Mouse (Mus musculus) adrenal gland, adult 8-10 months (tissue): ENCODE measurements around the gene Ceacam16. TPM values are rescaled to one million over a fixed set of nuclear protein-coding genes. Genes with fewer than 3 reads are reported as not detected.

Source experiments
- DNase-seq: peaks from one replicate; pipeline ENCODE4 v3.0.0; 2022
- total RNA-seq, 4 experiments: library from RNA; stranded (reverse); gene quantifications; 2 replicates each; pipeline ENCODE4 v1.2.4; 2022

The Ceacam16 gene
- total RNA-seq, 4 experiments from 2014 or later: 0.31 TPM; not detected in 3

- DNase-seq: no peak
These were observed 18.1 kb downstream of the Ceacam16 start for GRCm38 (mm10) chr7:19842885-19843504.

GRCm38 (mm10) chr7:19841686-19842413 is 19.2 kb downstream of the Ceacam16 start:
- DNase-seq: no peak

- no peak for DNase-seq
These were observed 20.2 kb downstream of the Ceacam16 start for GRCm38 (mm10) chr7:19840936-19841335.

GRCm38 (mm10) chr7:19840371-19840770 is 20.7 kb downstream of the Ceacam16 start:
- no peak for DNase-seq

GRCm38 (mm10) chr7:19836843-19837242 is 24.3 kb downstream of the Ceacam16 start:
- peak; percentile 68 for DNase-seq

GRCm38 (mm10) chr7:19834055-19834454 is 27.0 kb downstream of the Ceacam16 start:
- no peak for DNase-seq

GRCm38 (mm10) chr7:19831837-19832236 is 29.3 kb downstream of the Ceacam16 start:
- peak; percentile 63 for DNase-seq

GRCm38 (mm10) chr7:19830682-19831156 is 30.4 kb downstream of the Ceacam16 start:
- DNase-seq: peak; percentile 98

- DNase-seq: no peak
These were observed 31.4 kb downstream of the Ceacam16 start for GRCm38 (mm10) chr7:19829694-19830093.

GRCm38 (mm10) chr7:19826756-19827155 is 34.3 kb downstream of the Ceacam16 start:
- no peak for DNase-seq

GRCm38 (mm10) chr7:19824182-19824973 is 36.7 kb downstream of the Ceacam16 start:
- DNase-seq: peak; percentile 90

- DNase-seq: no peak
These were observed 37.6 kb downstream of the Ceacam16 start for GRCm38 (mm10) chr7:19823256-19824181.

GRCm38 (mm10) chr7:19822604-19823058 is 38.5 kb downstream of the Ceacam16 start, which contains the start of gene Bcl3:
Gene Bcl3 (minus strand): TSS chr7:19822770.
- DNase-seq: peak; percentile 65

- DNase-seq: no peak
These were observed 38.9 kb downstream of the Ceacam16 start for GRCm38 (mm10) chr7:19822193-19822592.

GRCm38 (mm10) chr7:19821633-19822032 is 39.5 kb downstream of the Ceacam16 start:
- DNase-seq: no peak

- DNase-seq: no peak
These were observed 40.6 kb downstream of the Ceacam16 start for GRCm38 (mm10) chr7:19820347-19821048.

GRCm38 (mm10) chr7:19818875-19819274 is 42.2 kb downstream of the Ceacam16 start:
- no peak for DNase-seq

- DNase-seq: peak; percentile 68
These were observed 42.7 kb downstream of the Ceacam16 start for GRCm38 (mm10) chr7:19818440-19818839.

GRCm38 (mm10) chr7:19817382-19818105 is 43.6 kb downstream of the Ceacam16 start:
- DNase-seq: no peak

GRCm38 (mm10) chr7:19816224-19816771 is 44.8 kb downstream of the Ceacam16 start:
- DNase-seq: peak; percentile 82
